Mouse (Mus musculus) CD4-positive, CD25-positive, alpha-beta regulatory T cell, adult 9 weeks (primary cell): Measurements from ENCODE around the gene Gm21616. TPM values are rescaled to one million over a fixed set of nuclear protein-coding genes. Genes with fewer than 3 reads are reported as not detected.

Source experiments
- polyA plus RNA-seq: library from polyadenylated mRNA; unstranded; fragments of 100-300 nt; shearing (Covaris generic); gene quantifications from one replicate; pipeline ENCODE4 v1.2.1, GENCODE M21; 2017

Gene Gm21616
- not detected for polyA plus RNA-seq

GRCm38 (mm10) chrX:125435242-125435641, at the start of gene Gm21616:
Gm21616 (plus strand) TSS chrX:125435542.

